Mouse (Mus musculus) liver, embryonic 13.5 days (tissue): ENCODE data around the gene Agpat2. TPM values are rescaled to one million over a fixed set of nuclear protein-coding genes. Genes with fewer than 3 reads are reported as not detected.

ENCODE experiments used
- ATAC-seq: fragments of 200-750 bp; cut with Nextera tagmentation; 2 replicates; pipeline ENCODE4 v1.8.0; 2017; ENCODE audit warnings: low read depth, mild to moderate bottlenecking, moderate number of reproducible peaks, moderate library complexity
- DNase-seq: peaks from one replicate; pipeline ENCODE4 v3.0.0; 2022
- H3K27ac ChIP-seq: fragments of 300-500 bp; sonication (generic); 2 replicates; pipeline ENCODE4 v1.5.1; 2015; ENCODE audit warnings: moderate library complexity, mild to moderate bottlenecking, inconsistent platforms
- H3K27me3 ChIP-seq: fragments of 300-500 bp; sonication (generic); 2 replicates; pipeline ENCODE4 v1.6.1; 2015; ENCODE audit warnings: mild to moderate bottlenecking, inconsistent platforms
- H3K36me3 ChIP-seq: fragments of 300-500 bp; sonication (generic); 2 replicates; pipeline ENCODE4 v1.6.1; 2015; ENCODE audit warnings: mild to moderate bottlenecking, inconsistent platforms
- H3K4me1 ChIP-seq: fragments of 300-500 bp; sonication (generic); replicated peaks from 2 replicates; pipeline ENCODE4 v1.6.1; 2015; ENCODE audit warnings: inconsistent platforms
- H3K4me2 ChIP-seq: fragments of 300-500 bp; sonication (generic); 2 replicates; pipeline ENCODE4 v1.6.1; 2015; ENCODE audit warnings: inconsistent platforms, mild to moderate bottlenecking, moderate library complexity
- H3K4me3 ChIP-seq: fragments of 300-500 bp; sonication (generic); replicated peaks from 2 replicates; pipeline ENCODE4 v1.5.1; 2015; ENCODE audit warnings: mild to moderate bottlenecking, inconsistent platforms
- H3K9ac ChIP-seq: fragments of 300-500 bp; sonication (generic); 2 replicates; pipeline ENCODE4 v1.6.1; 2015; ENCODE audit warnings: mild to moderate bottlenecking, inconsistent platforms
- H3K9me3 ChIP-seq: fragments of 300-500 bp; sonication (generic); replicated peaks from 2 replicates; pipeline ENCODE4 v1.6.1; 2016; ENCODE audit warnings: inconsistent platforms
- WGBS: fragments of 180-500 bp; shearing (Covaris S2); methylation state at CpG from one replicate; pipeline ENCODE4 v1.1.7; 2015; ENCODE audit not compliant: insufficient replicate concordance; 5-methylcytosine and 5-hydroxymethylcytosine counted together
- polyA plus RNA-seq: library from polyadenylated mRNA; unstranded; fragments of >200 nt; fragmentation: Nextera tagmentation; extraction: Ambion mirVana; gene quantifications from 2 replicates; pipeline ENCODE4 v1.2.1, GENCODE M21; 2015

Agpat2 gene
- polyA plus RNA-seq, 1 experiment from 2014 or later = 32.7 TPM

DNA sequence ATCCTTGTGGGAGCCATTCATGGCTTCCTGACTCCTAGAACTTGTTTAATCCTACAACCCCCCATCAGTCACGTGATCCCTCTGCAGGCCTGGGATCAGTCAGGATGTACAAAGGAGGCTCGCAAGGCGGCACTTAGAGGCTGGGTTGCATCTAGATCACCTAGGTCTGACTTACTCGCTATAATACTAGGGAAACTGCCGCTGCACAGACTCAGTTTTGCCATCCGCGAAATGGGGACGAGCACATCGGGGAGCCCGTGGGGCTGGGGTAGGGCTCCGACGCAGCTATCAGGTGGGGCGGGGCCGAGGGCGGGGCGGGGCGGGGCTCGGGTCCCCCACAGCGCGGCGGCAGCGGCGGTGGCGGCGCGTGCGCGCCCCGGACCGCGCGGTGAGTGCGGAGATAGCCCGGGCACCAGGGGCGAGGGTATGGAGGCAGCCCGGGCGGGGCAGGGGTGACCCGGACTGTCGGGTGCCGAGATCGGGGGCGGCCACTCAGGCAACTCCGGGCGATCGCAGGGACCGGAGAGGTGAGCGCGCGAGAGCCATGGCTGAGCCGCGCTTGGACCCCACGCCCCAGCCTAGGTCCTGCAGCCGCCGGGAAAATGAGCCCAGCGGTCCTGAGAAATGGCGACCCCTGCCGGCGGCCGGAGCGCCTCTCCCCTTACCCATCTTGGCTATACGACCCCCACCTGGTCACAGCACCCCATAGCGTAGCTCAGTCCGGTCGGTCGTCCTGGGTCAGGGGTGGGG is 17.7 kb downstream of the Agpat2 start, which contains the start of gene Gm20532:
TSS of gene Gm20532 (plus strand) at position 346 of the 750 bp plus-strand sequence.
- Histone ChIP-seq H3K9ac (peak within 1 kb of the TSS; percentile 78), H3K4me3 (peak within 1 kb of the TSS; percentile 70), H3K27ac (peak within 1 kb of the TSS; percentile 76), H3K4me2 (peak within 1 kb of the TSS; percentile 89), H3K9me3 (no peaks in the 10 kb centered on the region), H3K36me3 (peaks cover 9% of the 10 kb centered on the region), H3K27me3 (peaks cover 8% of the 10 kb centered on the region; the same call in 1 of the 2 replicates), H3K4me1 (peaks cover 61% of the 10 kb centered on the region)
- 1% methylated on average over 64 of the region's 65 CpGs for WGBS
- ATAC-seq (peak; percentile 69), DNase-seq (peak; percentile 44)

DNA sequence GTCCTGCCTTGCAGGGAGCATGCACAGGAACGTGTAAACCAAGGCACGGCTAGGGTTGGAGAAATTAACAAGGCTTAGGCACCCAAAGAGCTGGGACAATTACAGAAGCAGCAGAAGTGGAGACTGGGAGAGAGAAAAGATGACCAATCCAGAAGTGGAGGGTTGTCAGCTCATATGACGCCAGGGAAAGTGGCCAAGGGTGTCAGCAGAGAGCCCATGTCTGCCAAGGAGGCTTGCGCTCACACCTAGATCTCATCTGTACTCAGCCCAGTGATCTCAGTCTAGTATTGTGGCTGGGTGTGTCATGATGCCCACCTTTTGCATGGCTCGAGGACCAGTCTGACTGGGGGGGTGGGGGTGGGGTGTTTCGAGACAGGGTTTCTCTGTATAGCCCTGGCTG is 18.5 kb downstream of the Agpat2 start:
- peaks cover 8% of the 10 kb centered on the region; the same call in 1 of the 2 replicates for H3K27me3 ChIP-seq
- H3K27ac ChIP-seq = peak overlapping the region; percentile 0; the same call in 1 of the 2 replicates
- WGBS = 46% methylated on average over 6 of the region's 6 CpGs
- ATAC-seq = no peak
- peak overlapping the region; percentile 70 for H3K4me3 ChIP-seq
- H3K9ac ChIP-seq = peak overlapping the region; percentile 10; the same call in 1 of the 2 replicates
- H3K4me2 ChIP-seq = peak overlapping the region; percentile 89; the same call in 1 of the 2 replicates
- H3K9me3 ChIP-seq = no peaks in the 10 kb centered on the region
- H3K36me3 ChIP-seq = peaks cover 1% of the 10 kb centered on the region; the same call in 1 of the 2 replicates
- no peak for DNase-seq
- peaks cover 61% of the 10 kb centered on the region for H3K4me1 ChIP-seq

DNA sequence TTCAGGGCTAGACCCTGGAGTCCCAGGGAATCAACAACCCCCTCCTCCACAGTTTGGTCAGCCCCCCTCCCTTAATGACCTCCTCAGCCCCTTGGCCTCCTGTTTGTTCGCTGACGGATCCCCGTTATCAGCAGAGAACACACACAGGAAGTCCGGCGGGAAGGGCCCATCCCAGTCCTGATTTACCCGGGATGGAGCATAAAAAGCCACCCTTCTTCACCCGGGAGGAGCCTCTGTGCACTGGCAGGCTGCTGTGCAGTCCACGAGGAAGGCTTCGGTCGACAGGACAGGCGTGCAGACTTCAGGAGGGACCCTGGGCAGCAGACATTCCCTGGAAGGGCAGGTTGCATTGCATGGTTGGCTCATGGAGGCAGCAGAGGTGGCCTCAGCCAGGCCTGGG is 20.6 kb downstream of the Agpat2 start:
- WGBS = 6% methylated on average over 11 of the region's 11 CpGs
- Histone ChIP-seq H3K36me3 (no peaks in the 10 kb centered on the region), H3K9ac (peak overlapping the region; percentile 1; the same call in 1 of the 2 replicates), H3K9me3 (no peaks in the 10 kb centered on the region), H3K27me3 (peaks cover 8% of the 10 kb centered on the region; the same call in 1 of the 2 replicates), H3K4me1 (peaks cover 65% of the 10 kb centered on the region), H3K27ac (peak overlapping the region; percentile 24), H3K4me3 (peak overlapping the region; percentile 13), H3K4me2 (no peak overlapping the region)
- no peak for DNase-seq
- no peak for ATAC-seq

DNA sequence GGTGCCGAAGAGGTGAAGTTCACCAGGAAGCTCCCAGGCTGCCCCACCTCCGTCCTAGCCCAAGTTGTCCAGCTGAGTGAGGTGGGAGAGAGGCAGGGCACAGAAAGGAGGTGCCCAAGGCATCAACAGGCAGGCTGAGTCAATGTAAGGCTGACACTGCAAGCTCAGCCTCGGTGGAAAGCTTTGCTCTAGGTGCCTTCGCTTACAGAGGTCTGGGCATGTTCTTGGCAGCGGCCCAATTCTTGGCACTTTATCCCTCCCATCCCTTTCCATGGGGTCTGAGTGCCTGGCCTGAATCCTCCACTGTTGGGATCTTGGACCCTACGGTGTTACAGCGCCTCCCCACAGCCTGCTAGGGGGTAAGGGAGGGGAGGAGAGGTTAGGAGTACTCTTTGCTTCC is 21.5 kb downstream of the Agpat2 start:
- 64% methylated on average over 7 of the region's 7 CpGs for WGBS
- Histone ChIP-seq H3K9ac (no peak overlapping the region), H3K36me3 (no peaks in the 10 kb centered on the region), H3K4me3 (no peak overlapping the region), H3K27ac (no peak overlapping the region), H3K9me3 (no peaks in the 10 kb centered on the region), H3K27me3 (peaks cover 8% of the 10 kb centered on the region; the same call in 1 of the 2 replicates), H3K4me2 (0 out of 2 replicates have a peak overlapping the region, but pooled peaks have one; percentile 4), H3K4me1 (peaks cover 65% of the 10 kb centered on the region)
- DNase-seq (no peak), ATAC-seq (no peak)

DNA sequence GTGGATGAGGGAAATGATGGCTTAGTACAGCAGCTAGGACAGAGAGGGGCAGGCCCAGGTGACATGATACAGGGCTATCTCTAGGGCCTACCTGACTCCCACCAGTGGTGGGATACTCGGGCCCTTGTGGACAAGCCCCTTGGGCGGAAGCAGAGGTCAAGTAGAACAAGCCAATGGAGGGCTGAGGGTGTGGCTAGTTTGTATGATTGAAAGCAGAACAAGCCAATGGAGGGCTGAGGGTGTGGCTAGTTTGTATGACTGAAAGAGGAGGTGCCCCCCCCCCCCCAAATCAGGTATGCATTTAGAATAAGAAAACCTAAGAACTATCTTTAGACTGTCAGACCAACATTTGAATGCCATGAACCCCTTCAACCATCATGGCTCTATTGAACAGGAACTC is 22.0 kb downstream of the Agpat2 start:
- no peak for DNase-seq
- ATAC-seq = no peak
- no peak overlapping the region for H3K4me2 ChIP-seq
- H3K27ac ChIP-seq = no peak overlapping the region
- H3K9ac ChIP-seq = no peak overlapping the region
- peaks cover 65% of the 10 kb centered on the region for H3K4me1 ChIP-seq
- 33% methylated on average over 2 of the region's 2 CpGs for WGBS
- no peak overlapping the region for H3K4me3 ChIP-seq
- H3K27me3 ChIP-seq = peaks cover 8% of the 10 kb centered on the region; the same call in 1 of the 2 replicates
- H3K36me3 ChIP-seq = no peaks in the 10 kb centered on the region
- H3K9me3 ChIP-seq = no peaks in the 10 kb centered on the region

DNA sequence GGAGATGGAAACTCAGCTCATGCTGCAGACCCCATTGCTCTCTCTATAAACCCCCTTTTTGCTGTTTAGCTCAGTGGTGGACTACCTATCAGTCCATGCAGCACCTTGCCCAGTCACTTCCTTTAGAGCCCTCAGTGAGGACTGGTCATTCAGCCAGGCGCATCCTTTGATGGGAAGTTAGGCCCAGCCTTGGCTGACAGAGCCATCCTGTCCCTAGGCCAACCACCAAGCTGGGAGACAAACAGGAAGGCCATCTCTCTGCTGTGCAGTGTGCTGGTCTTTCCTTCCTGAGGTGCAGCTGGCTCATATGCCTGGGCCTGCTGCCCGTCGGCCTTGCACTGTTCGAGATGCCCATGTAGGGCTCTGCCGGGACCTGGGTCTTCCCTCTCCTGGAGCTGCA is 23.5 kb downstream of the Agpat2 start:
- H3K36me3 ChIP-seq = no peaks in the 10 kb centered on the region
- peaks cover 8% of the 10 kb centered on the region; the same call in 1 of the 2 replicates for H3K27me3 ChIP-seq
- ATAC-seq = no peak
- DNase-seq = no peak
- no peak overlapping the region for H3K4me3 ChIP-seq
- WGBS = 78% methylated on average over 5 of the region's 5 CpGs
- no peaks in the 10 kb centered on the region for H3K9me3 ChIP-seq
- H3K27ac ChIP-seq = no peak overlapping the region
- peaks cover 65% of the 10 kb centered on the region for H3K4me1 ChIP-seq
- no peak overlapping the region for H3K9ac ChIP-seq
- H3K4me2 ChIP-seq = 0 out of 2 replicates have a peak overlapping the region, but pooled peaks have one; percentile 18

DNA sequence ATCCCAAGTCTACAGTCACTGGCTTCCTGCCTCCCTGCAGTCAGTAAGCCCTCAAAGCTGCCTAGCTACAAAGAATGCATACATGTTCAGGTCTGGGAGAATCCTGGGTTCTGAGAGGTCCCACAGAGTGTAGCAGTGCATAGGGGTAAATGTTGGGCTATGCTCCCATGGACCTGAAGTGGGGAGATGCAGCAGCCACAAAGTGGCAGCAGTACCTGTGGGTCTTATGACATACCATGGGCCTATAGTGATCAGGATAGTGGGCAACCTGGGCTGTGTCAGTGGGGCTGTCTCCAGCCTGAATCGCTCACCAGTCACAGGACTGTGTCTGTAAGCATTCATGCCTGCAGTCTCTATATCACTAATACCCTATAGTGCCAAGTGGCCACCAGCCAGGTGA is 24.5 kb downstream of the Agpat2 start, which contains the start of gene Egfl7:
TSS of gene Egfl7 (plus strand) at position 301 of the 400 bp plus-strand sequence.
- H3K9ac ChIP-seq = no peak within 1 kb of the TSS
- no peak within 1 kb of the TSS for H3K4me3 ChIP-seq
- no peaks in the 10 kb centered on the region for H3K27me3 ChIP-seq
- H3K9me3 ChIP-seq = no peaks in the 10 kb centered on the region
- WGBS = 74% methylated on average over 1 of the region's 1 CpGs
- H3K4me1 ChIP-seq = peaks cover 72% of the 10 kb centered on the region
- no peaks in the 10 kb centered on the region for H3K36me3 ChIP-seq
- H3K27ac ChIP-seq = peak within 1 kb of the TSS; percentile 87; the same call in 1 of the 2 replicates
- 0 out of 2 replicates have a peak within 1 kb of the TSS, but pooled peaks have one; percentile 18 for H3K4me2 ChIP-seq
- DNase-seq (no peak), ATAC-seq (no peak)

DNA sequence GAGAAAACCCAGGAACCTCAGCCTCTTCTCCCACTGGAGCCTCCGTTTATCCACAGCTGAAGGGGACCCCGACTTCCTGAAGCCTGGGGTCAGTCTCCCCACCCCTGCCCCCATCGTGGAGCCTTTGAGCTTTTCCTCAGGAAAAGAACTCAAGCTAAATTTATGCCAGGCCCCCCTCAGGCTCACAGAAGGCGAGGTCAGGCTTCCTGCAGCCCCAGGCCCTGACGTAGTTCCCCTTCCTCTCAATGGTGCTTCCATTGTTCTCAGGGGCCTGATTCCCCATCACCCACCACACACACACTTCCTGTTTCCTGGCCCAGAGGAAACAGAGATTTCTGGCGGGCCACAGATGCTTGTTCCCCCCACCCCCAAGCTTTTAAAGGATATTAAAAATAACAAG is 25.8 kb downstream of the Agpat2 start:
- Histone ChIP-seq H3K4me3 (no peak overlapping the region), H3K9me3 (no peaks in the 10 kb centered on the region), H3K27ac (peak overlapping the region; percentile 87; the same call in 1 of the 2 replicates), H3K9ac (no peak overlapping the region), H3K4me2 (peak overlapping the region; percentile 64; the same call in 1 of the 2 replicates), H3K27me3 (no peaks in the 10 kb centered on the region), H3K36me3 (no peaks in the 10 kb centered on the region), H3K4me1 (peaks cover 74% of the 10 kb centered on the region)
- 26% methylated on average over 6 of the region's 6 CpGs for WGBS
- DNase-seq (no peak), ATAC-seq (no peak)

DNA sequence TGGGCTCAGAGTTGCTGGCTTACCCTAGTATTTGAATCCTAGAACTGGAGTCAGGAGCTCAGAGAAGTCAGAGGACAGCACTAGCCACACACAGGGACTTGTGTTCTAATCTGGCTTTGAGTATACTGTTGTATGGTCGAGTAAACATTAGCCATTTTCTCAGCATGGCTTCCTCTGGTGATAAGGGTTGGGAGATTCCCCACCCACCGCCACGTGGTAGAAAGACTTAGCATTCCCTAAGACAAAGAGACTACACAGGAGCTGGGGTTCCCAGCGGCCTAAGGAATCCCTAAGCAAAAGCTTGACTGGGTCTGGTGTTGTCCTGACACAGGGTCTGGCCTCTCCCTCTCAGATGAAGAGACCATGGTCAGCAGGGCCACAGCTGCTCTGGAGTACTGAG is 27.8 kb downstream of the Agpat2 start:
- Histone ChIP-seq H3K27ac (peak overlapping the region; percentile 87), H3K9me3 (no peaks in the 10 kb centered on the region), H3K36me3 (no peaks in the 10 kb centered on the region), H3K27me3 (no peaks in the 10 kb centered on the region), H3K4me1 (peaks cover 84% of the 10 kb centered on the region), H3K4me2 (peak overlapping the region; percentile 64), H3K4me3 (peak overlapping the region; percentile 41), H3K9ac (peak overlapping the region; percentile 67)
- no peak for ATAC-seq
- 15% methylated on average over 4 of the region's 4 CpGs for whole genome bisulfite sequencing
- DNase-seq = no peak

DNA sequence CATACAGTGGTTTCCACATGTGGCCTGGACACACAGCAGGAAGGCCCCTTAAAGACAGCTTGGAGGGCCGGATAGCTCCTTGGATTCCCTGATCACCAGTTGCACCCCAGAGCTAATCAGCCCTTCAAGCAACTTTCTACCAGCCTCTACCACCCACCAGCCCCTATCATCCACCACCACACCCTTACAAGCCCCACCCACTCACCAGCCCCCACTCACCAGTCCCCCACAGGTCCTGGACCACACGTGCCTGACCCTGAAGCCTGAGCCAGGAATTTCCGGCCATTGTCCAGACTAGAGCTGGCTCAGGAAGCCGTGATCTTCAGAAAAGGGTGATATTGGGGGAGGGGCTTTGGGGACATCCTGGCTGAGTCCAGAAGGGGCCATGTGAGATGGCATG is 28.4 kb downstream of the Agpat2 start:
- peak overlapping the region; percentile 41 for H3K4me3 ChIP-seq
- peak overlapping the region; percentile 64 for H3K4me2 ChIP-seq
- no peaks in the 10 kb centered on the region for H3K9me3 ChIP-seq
- ATAC-seq (peak; percentile 79), DNase-seq (peak; percentile 73)
- peak overlapping the region; percentile 87 for H3K27ac ChIP-seq
- 10% methylated on average over 4 of the region's 4 CpGs for WGBS
- H3K27me3 ChIP-seq = no peaks in the 10 kb centered on the region
- H3K4me1 ChIP-seq = peaks cover 90% of the 10 kb centered on the region
- H3K36me3 ChIP-seq = no peaks in the 10 kb centered on the region
- H3K9ac ChIP-seq = peak overlapping the region; percentile 67

DNA sequence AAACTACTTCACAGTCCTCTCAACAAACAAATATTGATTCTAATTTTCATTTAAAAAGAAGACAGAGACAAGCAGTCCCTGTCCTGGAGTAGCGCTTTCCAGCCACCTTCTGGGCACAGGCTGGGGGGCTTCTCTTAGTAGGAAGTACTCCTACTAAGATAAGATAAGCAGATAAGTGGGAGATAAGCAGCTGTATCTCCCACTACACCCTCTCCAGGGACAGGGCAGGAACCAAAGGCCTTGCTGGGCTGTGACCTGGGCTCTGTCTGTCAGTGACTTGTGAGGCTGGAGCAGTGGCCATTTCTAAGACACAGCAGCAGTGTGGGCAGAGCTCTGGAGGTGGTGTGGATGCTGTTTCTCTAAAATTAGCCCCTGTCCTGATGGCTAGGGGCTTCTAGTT is 28.8 kb downstream of the Agpat2 start:
- Histone ChIP-seq H3K27ac (peak overlapping the region; percentile 87), H3K36me3 (no peaks in the 10 kb centered on the region), H3K4me2 (peak overlapping the region; percentile 64), H3K9ac (peak overlapping the region; percentile 67), H3K9me3 (no peaks in the 10 kb centered on the region), H3K4me3 (peak overlapping the region; percentile 41), H3K27me3 (no peaks in the 10 kb centered on the region), H3K4me1 (peaks cover 95% of the 10 kb centered on the region)
- 33% methylated on average over 1 of the region's 1 CpGs for WGBS
- ATAC-seq (peak; percentile 51), DNase-seq (no peak)
